Mouse (Mus musculus) cerebellum, adult 2 months (tissue): ENCODE results near the gene March10. TPM values are rescaled to one million over a fixed set of nuclear protein-coding genes. Genes with fewer than 3 reads are reported as not detected.

Experiments
- DNase-seq, 2 experiments: peaks; one replicate each; pipeline ENCODE4 v3.0.0; 2021
- H3K27ac ChIP-seq: fragments of 200-500 bp; 2 replicates; pipeline ENCODE4 v1.5.1; 2012; ENCODE audit warnings: low read length, control low read depth, inconsistent platforms; ENCODE audit not compliant: insufficient read depth
- H3K27me3 ChIP-seq: fragments of 200-500 bp; 2 replicates; pipeline ENCODE4 v1.6.1; 2012; ENCODE audit warnings: inconsistent platforms, mild to moderate bottlenecking, low read length, moderate library complexity; ENCODE audit not compliant: control insufficient read depth, insufficient read depth
- H3K4me1 ChIP-seq: fragments of 200-500 bp; 2 replicates; pipeline ENCODE4 v1.6.1; 2011; ENCODE audit warnings: low read length; ENCODE audit not compliant: control insufficient read depth, insufficient read depth
- H3K4me3 ChIP-seq: fragments of 200-500 bp; replicated peaks from 2 replicates; pipeline ENCODE3; 2011; ENCODE audit warnings: mild to moderate bottlenecking, low read depth, low read length, control low read depth; ENCODE audit not compliant: insufficient read depth
- CTCF ChIP-seq: fragments of 200-500 bp; IDR thresholded peaks from 2 replicates; pipeline ENCODE4 v1.5.1; 2011; ENCODE audit warnings: low read depth, mild to moderate bottlenecking, control low read depth, low read length, moderate library complexity, borderline replicate concordance; ENCODE audit not compliant: insufficient read depth
- POLR2A ChIP-seq: fragments of 200-500 bp; IDR thresholded peaks from 2 replicates; pipeline ENCODE4 v1.6.1; 2011; ENCODE audit warnings: low read length, control low read depth, borderline replicate concordance; ENCODE audit not compliant: insufficient read depth
- WGBS: fragments of 180-500 bp; shearing (Covaris S2); methylation state at CpG from one replicate; pipeline ENCODE4 v1.1.7; 2018; 5-methylcytosine and 5-hydroxymethylcytosine counted together
- polyA plus RNA-seq: library from polyadenylated mRNA; depleted of rRNA; stranded (reverse); fragments of >200 nt; gene quantifications from 2 replicates; pipeline ENCODE4 v1.2.3, GENCODE M21; 2012

The March10 gene
- polyA plus RNA-seq, 1 experiment = 0.39 TPM

- WGBS = 96% methylated on average over 3 of the region's 3 CpGs
- H3K27me3 ChIP-seq = no peaks in the 10 kb centered on the region
- DNase-seq = no peak
- H3K4me1 ChIP-seq = peaks cover 4% of the 10 kb centered on the region; the same call in 1 of the 2 replicates
- TF ChIP-seq POLR2A = no peak
- TF ChIP-seq CTCF = no peak
- H3K27ac ChIP-seq = no peak overlapping the region
- H3K4me3 ChIP-seq = no peak overlapping the region
Measured at GRCm38 (mm10) chr11:105327101-105327500, 129.4 kb downstream of the March10 start.

- WGBS = 92% methylated on average over 5 of the region's 5 CpGs
- DNase-seq = no peak
- no peaks in the 10 kb centered on the region for H3K4me1 ChIP-seq
Measured at GRCm38 (mm10) chr11:105323530-105323929, 133.0 kb downstream of the March10 start.

GRCm38 (mm10) chr11:105321090-105321489, 135.4 kb downstream of the March10 start:
- Histone ChIP-seq H3K4me1 (no peaks in the 10 kb centered on the region), H3K27me3 (no peaks in the 10 kb centered on the region), H3K27ac (no peak overlapping the region), H3K4me3 (no peak overlapping the region)
- WGBS = 69% methylated on average over 2 of the region's 2 CpGs
- TF ChIP-seq POLR2A (no peak), CTCF (no peak)
- DNase-seq = no peak

More at GRCm38 (mm10) chr11:105323530-105323929, 133.0 kb downstream of the March10 start:
- Histone ChIP-seq H3K4me3 (no peak overlapping the region), H3K27me3 (no peaks in the 10 kb centered on the region), H3K27ac (no peak overlapping the region)
- TF ChIP-seq POLR2A = no peak

GRCm38 (mm10) chr11:105317769-105318168, 138.8 kb downstream of the March10 start:
- H3K4me1 ChIP-seq = no peaks in the 10 kb centered on the region
- 86% methylated on average over 6 of the region's 6 CpGs for WGBS
- TF ChIP-seq POLR2A (no peak), CTCF (no peak)

GRCm38 (mm10) chr11:105316121-105316520, 140.4 kb downstream of the March10 start:
- WGBS = 96% methylated on average over 4 of the region's 4 CpGs
- Histone ChIP-seq H3K4me1 (no peaks in the 10 kb centered on the region), H3K27ac (no peak overlapping the region), H3K4me3 (no peak overlapping the region), H3K27me3 (no peaks in the 10 kb centered on the region)
- TF ChIP-seq POLR2A (no peak), CTCF (no peak)
- DNase-seq = no peak

More at GRCm38 (mm10) chr11:105317769-105318168, 138.8 kb downstream of the March10 start:
- no peak for DNase-seq
- H3K27me3 ChIP-seq = no peaks in the 10 kb centered on the region
- no peak overlapping the region for H3K4me3 ChIP-seq
- H3K27ac ChIP-seq = no peak overlapping the region

GRCm38 (mm10) chr11:105315296-105315695, 141.2 kb downstream of the March10 start:
- H3K4me3 ChIP-seq = no peak overlapping the region
- H3K4me1 ChIP-seq = no peaks in the 10 kb centered on the region
- no peak for TF ChIP-seq CTCF
- TF ChIP-seq POLR2A = no peak
- H3K27me3 ChIP-seq = no peaks in the 10 kb centered on the region
- 61% methylated on average over 8 of the region's 8 CpGs for WGBS
- no peak for DNase-seq
- H3K27ac ChIP-seq = no peak overlapping the region

GRCm38 (mm10) chr11:105313633-105314014, 142.9 kb downstream of the March10 start:
- no peak for DNase-seq
- TF ChIP-seq POLR2A = no peak
- no peak for TF ChIP-seq CTCF
- no peak overlapping the region for H3K4me3 ChIP-seq
- no peaks in the 10 kb centered on the region for H3K4me1 ChIP-seq
- no peaks in the 10 kb centered on the region for H3K27me3 ChIP-seq
- H3K27ac ChIP-seq = no peak overlapping the region
- 72% methylated on average over 8 of the region's 8 CpGs for WGBS

- Histone ChIP-seq H3K4me1 (no peaks in the 10 kb centered on the region), H3K27me3 (no peaks in the 10 kb centered on the region), H3K27ac (no peak overlapping the region), H3K4me3 (no peak overlapping the region)
- TF ChIP-seq POLR2A (no peak), CTCF (no peak)
- no peak for DNase-seq
- WGBS = 63% methylated on average over 10 of the region's 10 CpGs
Measured at GRCm38 (mm10) chr11:105312972-105313632, 143.4 kb downstream of the March10 start.
